Mouse (Mus musculus): ENCODE measurements around the gene Grk2. TPM values are rescaled to one million over a fixed set of nuclear protein-coding genes. Genes with fewer than 3 reads are reported as not detected.

Gene Grk2
- polyA plus RNA-seq (2016; fragmentation: Nextera tagmentation; extraction: Ambion mirVana) = 12.2 and 14.2 TPM in 2 replicates

DNA sequence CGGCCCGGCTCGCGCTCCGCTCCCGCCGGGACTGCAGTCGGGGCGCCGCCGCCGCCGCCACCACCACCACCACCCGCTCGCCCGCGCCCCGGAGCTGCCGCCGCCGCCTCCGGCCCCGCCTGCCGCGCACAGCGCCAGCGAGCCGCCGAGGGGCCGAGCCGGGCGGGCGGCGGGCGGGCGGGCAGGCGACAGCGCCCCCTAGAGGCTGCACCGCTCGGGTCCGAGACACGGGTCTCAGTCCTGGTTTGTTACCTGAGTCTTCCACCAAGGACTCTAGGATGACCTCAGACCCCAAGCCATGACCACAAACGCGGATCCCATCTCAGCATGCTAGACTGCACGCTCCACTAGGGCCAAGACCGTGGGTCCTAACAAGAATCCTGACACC, at the start of gene Grk2:
Grk2 (minus strand) TSS at position 33 of the 388 bp plus-strand sequence.
- WGBS = 13% methylated on average over 46 of the region's 46 CpGs
- no peaks in the 10 kb centered on the region for H3K36me3 ChIP-seq
- H3K27ac ChIP-seq (replicated peaks) = peak within 1 kb of the TSS; percentile 95
- H3K9me3 ChIP-seq (replicated peaks) = no peaks in the 10 kb centered on the region
- peaks cover 49% of the 10 kb centered on the region for H3K4me1 ChIP-seq
- peak within 1 kb of the TSS; percentile 97 for H3K4me3 ChIP-seq
- DNase-seq (ENCODE audit: low spot score) = peak; percentile 85
- H3K27me3 ChIP-seq (ENCODE audit: low read depth, poor library complexity, severe bottlenecking) = no peaks in the 10 kb centered on the region

DNA sequence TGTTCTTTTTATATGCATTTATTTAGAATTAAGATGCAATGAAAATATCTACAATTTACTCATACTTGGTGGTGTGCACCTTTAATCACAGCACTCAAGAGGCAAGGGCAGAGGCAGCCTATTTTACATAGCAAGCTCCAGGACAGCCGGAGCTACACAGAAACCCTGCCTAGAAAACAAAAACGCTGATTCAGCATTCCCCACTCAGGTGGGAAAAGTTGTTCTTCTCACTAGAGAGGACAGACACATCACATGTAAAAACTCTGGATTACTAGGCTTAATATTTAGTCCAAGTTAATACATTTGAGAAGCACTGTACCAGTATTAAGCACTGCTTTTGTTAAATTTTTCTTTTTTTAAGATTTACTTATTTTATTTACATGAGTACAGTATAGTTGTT, 43.4 kb upstream of the Grk2 start:
- H3K27ac ChIP-seq (replicated peaks) = no peak overlapping the region
- H3K36me3 ChIP-seq = peaks cover 96% of the 10 kb centered on the region
- WGBS = 89% methylated on average over 2 of the region's 2 CpGs

DNA sequence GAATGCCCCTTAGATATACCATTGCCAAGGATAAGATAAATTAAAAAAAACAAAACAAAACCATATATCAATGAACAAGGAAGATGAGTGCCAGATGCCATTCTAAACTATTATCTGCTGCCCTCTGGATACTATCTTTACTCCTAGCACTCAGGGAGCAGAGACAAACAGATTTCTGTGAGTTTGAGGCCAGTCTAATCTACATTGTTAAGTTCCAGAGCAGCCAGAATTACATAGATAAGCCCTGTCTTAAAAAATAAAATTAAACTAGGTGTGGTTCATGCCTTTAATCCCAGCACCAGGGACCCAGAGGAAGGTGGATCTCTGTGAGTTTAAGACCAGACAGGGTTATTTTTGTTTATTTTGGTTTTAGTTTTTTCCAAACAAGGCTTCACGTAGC, 40.5 kb upstream of the Grk2 start:
- 97% methylated on average over 1 of the region's 1 CpGs for WGBS
- no peak for DNase-seq (ENCODE audit: low spot score)

More for the DNA sequence above, 43.4 kb upstream of the Grk2 start:
- Histone ChIP-seq H3K4me3 (no peak overlapping the region), H3K4me1 (no peaks in the 10 kb centered on the region), H3K27me3 (ENCODE audit: low read depth, poor library complexity, severe bottlenecking) (no peaks in the 10 kb centered on the region), H3K9me3 (replicated peaks) (no peaks in the 10 kb centered on the region)
- no peak for DNase-seq (ENCODE audit: low spot score)

DNA sequence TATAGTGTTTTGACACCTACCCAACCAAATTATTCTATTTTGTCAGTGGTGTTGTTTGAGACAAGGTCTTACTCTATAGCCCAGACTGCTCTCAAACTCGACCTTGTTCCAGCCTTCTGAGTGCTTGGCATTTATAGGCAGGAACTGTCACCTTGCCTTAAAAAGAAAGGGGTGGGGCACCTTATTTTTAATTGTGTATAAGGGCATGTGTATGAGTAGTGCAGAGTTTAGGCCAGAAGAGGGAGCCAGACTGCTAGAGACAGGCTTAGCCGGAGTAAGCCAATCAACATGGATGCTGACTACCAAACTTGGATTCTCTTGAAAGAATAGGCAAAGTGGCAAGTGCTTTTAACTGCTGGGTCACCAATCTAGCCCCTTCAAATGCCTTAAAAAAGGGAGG, 32.1 kb upstream of the Grk2 start:
- WGBS = 39% methylated on average over 2 of the region's 2 CpGs
- Histone ChIP-seq H3K4me3 (no peak overlapping the region), H3K4me1 (peaks cover 20% of the 10 kb centered on the region), H3K9me3 (replicated peaks) (no peaks in the 10 kb centered on the region), H3K27me3 (ENCODE audit: low read depth, poor library complexity, severe bottlenecking) (no peaks in the 10 kb centered on the region), H3K36me3 (peaks cover 66% of the 10 kb centered on the region), H3K27ac (replicated peaks) (no peak overlapping the region)
- DNase-seq (ENCODE audit: low spot score) = peak; percentile 31

More for the DNA sequence above, 40.5 kb upstream of the Grk2 start:
- Histone ChIP-seq H3K27ac (replicated peaks) (no peak overlapping the region), H3K9me3 (replicated peaks) (no peaks in the 10 kb centered on the region), H3K36me3 (peaks cover 98% of the 10 kb centered on the region), H3K27me3 (ENCODE audit: low read depth, poor library complexity, severe bottlenecking) (no peaks in the 10 kb centered on the region), H3K4me3 (no peak overlapping the region), H3K4me1 (no peaks in the 10 kb centered on the region)

DNA sequence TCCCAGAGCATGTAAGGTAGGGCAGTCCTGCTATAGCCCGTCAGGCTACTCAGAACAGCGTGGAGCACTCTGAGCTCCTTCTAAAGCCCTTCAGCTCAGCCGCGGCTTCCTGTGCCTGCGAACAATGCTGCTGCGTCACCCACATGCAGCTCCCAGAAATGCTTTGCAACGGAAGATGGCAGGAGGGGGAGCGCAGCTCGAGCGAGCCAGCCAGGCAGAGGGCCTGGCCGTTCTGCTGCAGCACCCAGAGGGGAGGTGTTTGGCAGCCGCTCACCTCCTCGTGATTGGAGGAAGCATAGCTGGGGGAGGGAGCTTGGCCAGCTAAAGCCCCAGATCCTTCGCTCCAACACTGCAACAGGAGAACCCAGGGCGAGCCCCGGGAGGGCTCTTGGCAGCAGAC, 27.8 kb upstream of the Grk2 start:
- Histone ChIP-seq H3K4me3 (peak overlapping the region; percentile 72), H3K27ac (replicated peaks) (peak overlapping the region; percentile 91), H3K27me3 (ENCODE audit: low read depth, poor library complexity, severe bottlenecking) (no peaks in the 10 kb centered on the region), H3K4me1 (peaks cover 35% of the 10 kb centered on the region), H3K36me3 (peaks cover 55% of the 10 kb centered on the region), H3K9me3 (replicated peaks) (no peaks in the 10 kb centered on the region)
- under 1% methylated on average over 16 of the region's 16 CpGs for WGBS
- peak; percentile 93 for DNase-seq (ENCODE audit: low spot score)

DNA sequence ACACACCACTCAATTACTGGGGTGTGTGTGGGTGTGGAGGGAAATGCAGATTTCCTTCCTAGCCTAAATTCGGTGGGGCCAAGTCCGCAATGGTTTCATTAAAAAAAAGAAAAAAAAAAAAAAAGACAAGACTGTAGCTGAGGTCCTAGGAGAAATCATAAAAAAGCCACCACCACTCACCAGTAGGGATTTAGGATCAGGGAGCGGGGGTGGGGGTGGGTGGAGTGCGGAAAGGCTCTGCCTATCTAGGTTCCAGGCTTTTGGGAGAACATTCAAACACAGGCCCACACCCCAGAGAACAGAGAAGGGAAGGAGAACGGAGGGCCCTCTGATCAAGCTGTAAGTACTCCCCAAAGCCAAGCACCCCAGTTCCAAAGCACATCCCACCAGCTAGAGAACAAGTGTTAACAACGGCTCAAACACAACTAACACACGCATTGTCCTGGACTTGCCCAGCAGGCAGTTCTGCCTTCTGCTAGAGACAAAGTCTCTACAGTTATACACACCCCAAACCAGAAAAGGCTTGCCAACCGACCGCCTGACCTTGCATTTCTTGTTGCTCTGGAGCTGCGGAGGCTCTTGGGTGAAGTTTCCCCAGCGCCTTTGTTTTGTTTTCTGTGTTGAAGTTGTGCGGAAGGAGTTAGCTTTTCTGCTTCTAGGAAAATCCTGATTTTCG, 27.2 kb upstream of the Grk2 start:
- WGBS = under 1% methylated on average over 13 of the region's 13 CpGs
- Histone ChIP-seq H3K27me3 (ENCODE audit: low read depth, poor library complexity, severe bottlenecking) (no peaks in the 10 kb centered on the region), H3K36me3 (peaks cover 55% of the 10 kb centered on the region), H3K4me1 (peaks cover 35% of the 10 kb centered on the region), H3K9me3 (replicated peaks) (no peaks in the 10 kb centered on the region), H3K4me3 (peak overlapping the region; percentile 72), H3K27ac (replicated peaks) (peak overlapping the region; percentile 91)
- DNase-seq (ENCODE audit: low spot score) = no peak

DNA sequence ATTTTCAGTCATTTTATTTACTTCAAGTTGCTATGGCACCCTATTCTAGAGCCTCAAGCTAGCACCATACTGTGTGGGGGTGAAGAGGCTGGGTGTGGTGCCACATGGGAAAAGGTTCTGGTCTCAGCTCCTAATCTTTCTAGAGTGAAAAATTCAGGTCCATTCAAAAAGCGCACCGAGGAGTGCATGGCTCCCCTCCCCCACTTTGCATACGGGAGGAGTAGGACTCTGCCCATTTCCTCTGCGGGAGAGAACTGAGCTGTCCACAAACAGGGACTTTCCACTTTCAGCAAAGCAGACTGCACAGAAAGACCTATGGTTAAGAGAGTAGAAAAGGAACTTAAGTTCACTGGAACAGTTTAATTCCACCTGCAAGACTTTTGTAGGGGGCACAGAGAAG, 26.6 kb upstream of the Grk2 start:
- WGBS = 0% methylated on average over 4 of the region's 4 CpGs
- Histone ChIP-seq H3K27ac (replicated peaks) (peak overlapping the region; percentile 91), H3K36me3 (peaks cover 58% of the 10 kb centered on the region), H3K27me3 (ENCODE audit: low read depth, poor library complexity, severe bottlenecking) (no peaks in the 10 kb centered on the region), H3K4me3 (peak overlapping the region; percentile 72), H3K4me1 (peaks cover 35% of the 10 kb centered on the region), H3K9me3 (replicated peaks) (no peaks in the 10 kb centered on the region)
- peak; percentile 28 for DNase-seq (ENCODE audit: low spot score)

DNA sequence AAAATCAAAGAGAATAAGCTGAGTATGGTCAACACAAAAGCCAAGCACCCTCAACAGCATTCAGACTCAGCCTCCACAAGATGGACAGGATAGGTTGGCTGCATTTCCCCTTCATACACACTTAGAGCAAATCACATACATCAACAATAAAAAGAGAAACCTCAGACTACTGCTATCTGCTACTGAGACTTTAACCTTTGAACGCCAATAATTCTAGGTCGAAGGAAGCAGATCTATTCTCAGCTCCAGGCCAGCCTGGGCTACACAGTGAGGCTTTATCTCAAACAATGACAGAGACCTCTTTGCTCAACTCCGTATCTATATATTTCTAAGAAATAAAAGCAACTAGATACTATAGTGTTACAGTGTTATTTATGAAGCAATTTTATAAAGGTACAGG, 25.3 kb upstream of the Grk2 start:
- 94% methylated on average over 3 of the region's 3 CpGs for WGBS
- Histone ChIP-seq H3K4me3 (no peak overlapping the region), H3K27ac (replicated peaks) (no peak overlapping the region), H3K36me3 (peaks cover 64% of the 10 kb centered on the region), H3K9me3 (replicated peaks) (no peaks in the 10 kb centered on the region), H3K27me3 (ENCODE audit: low read depth, poor library complexity, severe bottlenecking) (no peaks in the 10 kb centered on the region), H3K4me1 (peaks cover 35% of the 10 kb centered on the region)
- no peak for DNase-seq (ENCODE audit: low spot score)

DNA sequence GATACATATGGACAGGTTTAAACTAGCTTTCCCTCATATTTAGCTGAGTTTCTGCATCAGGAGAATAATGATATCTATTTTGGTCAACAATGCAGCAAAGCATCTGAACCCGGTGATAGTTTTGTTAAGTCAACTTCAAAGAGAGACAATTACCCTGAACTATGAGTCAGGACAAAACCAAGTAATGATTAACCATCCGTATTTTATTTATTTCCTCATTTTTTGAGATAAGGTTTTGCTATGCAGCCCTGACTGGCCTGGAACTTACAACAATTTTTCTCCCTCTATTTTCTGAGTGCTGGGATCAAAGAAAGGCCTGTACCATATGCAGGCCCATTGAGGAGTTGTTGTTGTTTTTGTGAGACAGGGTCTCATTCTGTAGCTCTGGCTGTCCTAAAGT, 24.6 kb upstream of the Grk2 start:
- Histone ChIP-seq H3K9me3 (replicated peaks) (no peaks in the 10 kb centered on the region), H3K36me3 (peaks cover 69% of the 10 kb centered on the region), H3K4me3 (no peak overlapping the region), H3K27ac (replicated peaks) (no peak overlapping the region), H3K27me3 (ENCODE audit: low read depth, poor library complexity, severe bottlenecking) (no peaks in the 10 kb centered on the region), H3K4me1 (peaks cover 35% of the 10 kb centered on the region)
- WGBS = 93% methylated on average over 2 of the region's 2 CpGs
- DNase-seq (ENCODE audit: low spot score) = no peak

DNA sequence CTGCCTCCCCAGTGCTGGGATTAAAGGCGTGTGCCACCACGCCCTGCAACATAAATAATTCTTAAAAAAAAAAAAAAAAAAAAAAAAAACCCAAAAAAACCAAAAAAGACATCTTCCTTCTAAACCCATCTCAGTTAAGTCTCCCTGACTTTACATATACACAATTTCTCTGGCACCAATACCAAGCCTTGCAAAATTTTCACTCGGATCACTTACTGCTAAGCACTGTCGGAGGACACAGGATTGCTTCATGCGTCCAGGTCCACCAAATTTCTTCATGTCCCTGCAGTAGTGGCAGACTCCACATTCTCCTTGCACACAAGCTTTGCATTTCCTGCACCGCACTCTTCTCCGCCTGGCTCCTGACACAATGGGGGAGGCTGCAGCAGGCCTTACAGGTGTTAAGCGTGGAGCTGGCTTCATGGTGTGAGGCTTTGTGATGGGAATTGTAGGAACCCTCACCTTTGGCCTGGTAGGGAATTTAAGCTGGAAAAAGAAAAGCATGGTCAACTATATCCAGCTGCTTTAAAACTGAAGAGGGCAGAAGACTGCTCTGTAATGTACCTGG, 22.8 kb upstream of the Grk2 start:
- H3K27ac ChIP-seq (replicated peaks) = no peak overlapping the region
- no peaks in the 10 kb centered on the region for H3K27me3 ChIP-seq (ENCODE audit: low read depth, poor library complexity, severe bottlenecking)
- WGBS = 94% methylated on average over 8 of the region's 8 CpGs
- peaks cover 82% of the 10 kb centered on the region for H3K36me3 ChIP-seq
- H3K4me3 ChIP-seq = no peak overlapping the region
- no peak for DNase-seq (ENCODE audit: low spot score)
- peaks cover 22% of the 10 kb centered on the region for H3K4me1 ChIP-seq
- H3K9me3 ChIP-seq (replicated peaks) = no peaks in the 10 kb centered on the region

DNA sequence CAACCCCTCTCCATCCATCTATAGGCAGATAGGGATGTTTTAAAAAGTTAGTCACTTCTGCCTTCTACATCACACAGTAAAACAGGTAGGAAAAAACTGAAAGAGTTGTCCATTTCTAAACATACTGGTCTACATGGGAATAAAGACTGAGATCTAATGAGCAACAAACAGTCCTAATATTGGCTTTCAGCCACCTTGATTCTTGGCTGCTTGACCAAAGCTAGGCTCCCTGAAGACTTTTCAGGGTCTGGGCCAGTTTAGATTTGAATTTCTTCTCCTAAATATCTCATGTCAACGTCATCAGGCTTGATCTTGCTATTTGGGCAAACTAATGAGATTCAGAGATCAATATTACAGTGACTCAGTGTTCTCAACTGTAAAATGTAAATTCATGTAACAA, 20.9 kb upstream of the Grk2 start:
- H3K27me3 ChIP-seq (ENCODE audit: low read depth, poor library complexity, severe bottlenecking) = no peaks in the 10 kb centered on the region
- H3K4me1 ChIP-seq = peaks cover 3% of the 10 kb centered on the region

DNA sequence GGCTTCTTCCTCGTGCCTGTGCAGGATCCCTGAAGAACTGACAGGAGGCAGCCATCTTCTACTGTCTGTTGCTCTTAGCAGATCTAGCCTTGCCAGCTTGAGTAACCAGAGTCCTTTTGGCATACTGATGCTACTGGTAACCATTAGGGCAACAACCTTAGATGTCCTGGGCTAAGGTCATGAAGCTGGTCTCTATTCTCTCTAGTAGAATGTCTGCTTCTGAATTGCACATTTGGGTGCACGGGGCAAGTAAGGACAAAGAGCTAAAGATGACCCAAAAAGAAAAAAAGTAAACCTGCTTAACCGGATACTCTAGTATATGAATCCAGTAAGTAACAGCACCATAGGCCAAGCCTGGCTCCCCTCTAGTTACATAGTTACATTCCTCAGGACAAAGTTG, 20.1 kb upstream of the Grk2 start:
- 92% methylated on average over 3 of the region's 3 CpGs for WGBS
- no peak for DNase-seq (ENCODE audit: low spot score)
- H3K27me3 ChIP-seq (ENCODE audit: low read depth, poor library complexity, severe bottlenecking) = no peaks in the 10 kb centered on the region
- no peaks in the 10 kb centered on the region for H3K4me1 ChIP-seq
- H3K4me3 ChIP-seq = no peak overlapping the region
- H3K9me3 ChIP-seq (replicated peaks) = no peaks in the 10 kb centered on the region
- H3K36me3 ChIP-seq = peaks cover 99% of the 10 kb centered on the region
- no peak overlapping the region for H3K27ac ChIP-seq (replicated peaks)

More for the DNA sequence above, 20.9 kb upstream of the Grk2 start:
- no peak for DNase-seq (ENCODE audit: low spot score)
- no peak overlapping the region for H3K27ac ChIP-seq (replicated peaks)
- peaks cover 100% of the 10 kb centered on the region for H3K36me3 ChIP-seq
- WGBS = 85% methylated on average over 1 of the region's 1 CpGs
- no peaks in the 10 kb centered on the region for H3K9me3 ChIP-seq (replicated peaks)
- no peak overlapping the region for H3K4me3 ChIP-seq

DNA sequence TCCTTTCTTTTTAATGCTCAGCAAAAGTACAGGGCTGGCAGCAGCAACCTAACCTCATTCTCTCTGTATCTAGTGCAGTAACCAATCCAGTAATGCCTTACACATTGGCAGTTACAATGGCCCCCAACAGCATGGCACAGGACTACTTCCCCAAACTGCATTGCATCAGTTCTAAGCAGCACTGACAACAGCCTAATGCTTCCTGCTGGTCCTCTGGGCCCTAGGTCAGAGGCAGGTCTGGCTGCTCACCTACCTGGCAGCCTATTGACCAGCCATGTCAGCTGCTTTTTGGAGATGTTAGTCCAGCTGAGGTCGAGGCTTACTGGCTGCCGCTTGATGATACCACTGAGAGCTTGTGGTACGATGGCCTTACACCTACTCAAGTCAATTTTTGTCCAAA, 16.1 kb upstream of the Grk2 start:
- no peaks in the 10 kb centered on the region for H3K27me3 ChIP-seq (ENCODE audit: low read depth, poor library complexity, severe bottlenecking)
- H3K27ac ChIP-seq (replicated peaks) = no peak overlapping the region
- peaks cover 99% of the 10 kb centered on the region for H3K36me3 ChIP-seq
- 92% methylated on average over 3 of the region's 3 CpGs for WGBS
- no peak overlapping the region for H3K4me3 ChIP-seq
- no peaks in the 10 kb centered on the region for H3K9me3 ChIP-seq (replicated peaks)
- DNase-seq (ENCODE audit: low spot score) = no peak
- H3K4me1 ChIP-seq = no peaks in the 10 kb centered on the region

Data from midbrain, embryonic 10.5 days (tissue).